Mouse (Mus musculus) A20 (cell line): Measurements from ENCODE around the gene Ppfia1.

Experiments
- DNase-seq: peaks from one replicate; pipeline ENCODE4 v3.0.0-alpha.2; 2011; ENCODE audit warnings: low read depth, low spot score

Ppfia1 gene

GRCm38 (mm10) chr7:144432920-144433319 is 120.6 kb downstream of the Ppfia1 start:
- no peak for DNase-seq

- DNase-seq, result peak; percentile 51
These were observed 126.1 kb downstream of the Ppfia1 start for GRCm38 (mm10) chr7:144427460-144427859.
